Mouse (Mus musculus) liver, postnatal 0 days (tissue): ENCODE results near the gene Klf11.

ENCODE experiments used
- CTCF ChIP-seq: sonication (generic); IDR thresholded peaks from 2 replicates; pipeline ENCODE4 v1.5.1; 2016; ENCODE audit warnings: antibody characterized with exemption, low read depth
- EP300 ChIP-seq: IDR thresholded peaks from 2 replicates; pipeline ENCODE4 v1.6.1; 2016; ENCODE audit warnings: antibody characterized with exemption, low read depth, mild to moderate bottlenecking

GRCm38 (mm10) chr12:24648094-24648493 is 3.0 kb upstream of the Klf11 start:
- TF ChIP-seq CTCF, result no peak
- TF ChIP-seq EP300, result no peak
